Mouse (Mus musculus) kidney, postnatal 0 days (tissue): ENCODE results near the gene Unc5b. TPM values are rescaled to one million over a fixed set of nuclear protein-coding genes. Genes with fewer than 3 reads are reported as not detected.

Source experiments
- ATAC-seq: fragments of 200-750 bp; cut with Nextera tagmentation; replicated peaks from 2 replicates; pipeline ENCODE4 v1.8.0; 2017; ENCODE audit warnings: low read depth, moderate number of reproducible peaks, moderate TSS enrichment, moderate library complexity; ENCODE audit not compliant: low FRiP score
- DNase-seq: peaks from one replicate; pipeline ENCODE4 v3.0.0-alpha.2; 2016; ENCODE audit warnings: low spot score
- H3K27ac ChIP-seq: fragments of 300-500 bp; sonication (generic); 2 replicates; pipeline ENCODE4 v1.5.1; 2014; ENCODE audit warnings: mild to moderate bottlenecking
- H3K27me3 ChIP-seq: fragments of 300-500 bp; sonication (generic); 2 replicates; pipeline ENCODE4 v1.6.1; 2014; ENCODE audit warnings: low read length, mixed read lengths; ENCODE audit not compliant: insufficient read depth
- H3K36me3 ChIP-seq: fragments of 300-500 bp; sonication (generic); 2 replicates; pipeline ENCODE4 v1.6.1; 2014; ENCODE audit warnings: low read length, mixed read lengths; ENCODE audit not compliant: insufficient read depth
- H3K4me1 ChIP-seq: fragments of 300-500 bp; sonication (generic); replicated peaks from 2 replicates; pipeline ENCODE4 v1.6.1; 2014; ENCODE audit warnings: antibody characterized with exemption, low read length, mixed read lengths; ENCODE audit not compliant: insufficient read depth
- H3K4me2 ChIP-seq: fragments of 300-500 bp; sonication (generic); 2 replicates; pipeline ENCODE4 v1.6.1; 2014; ENCODE audit warnings: mild to moderate bottlenecking, low read length, moderate library complexity, mixed read lengths
- H3K4me3 ChIP-seq: fragments of 300-500 bp; sonication (generic); replicated peaks from 2 replicates; pipeline ENCODE4 v1.5.1; 2014; ENCODE audit warnings: low read depth, low read length
- H3K9ac ChIP-seq: fragments of 300-500 bp; sonication (generic); 2 replicates; pipeline ENCODE4 v1.6.1; 2014; ENCODE audit warnings: low read depth, low read length
- H3K9me3 ChIP-seq: fragments of 300-500 bp; sonication (generic); replicated peaks from 2 replicates; pipeline ENCODE4 v1.6.1; 2016; ENCODE audit warnings: low read length, inconsistent platforms, mixed read lengths
- CTCF ChIP-seq: IDR thresholded peaks from 2 replicates; pipeline ENCODE4 v1.5.1; 2016; ENCODE audit warnings: antibody characterized with exemption, low read depth, mild to moderate bottlenecking, moderate library complexity
- WGBS: fragments of 180-500 bp; shearing (Covaris S2); extraction: QIAGEN DNeasy Blood & Tissue Kit; methylation state at CpG from one replicate; pipeline ENCODE4 v1.1.7; 2014; 5-methylcytosine and 5-hydroxymethylcytosine counted together
- polyA plus RNA-seq: library from polyadenylated mRNA; unstranded; fragments of >200 nt; fragmentation: Nextera tagmentation; extraction: Ambion mirVana; gene quantifications from 2 replicates; pipeline ENCODE4 v1.2.1, GENCODE M21; 2015

The Unc5b gene
- polyA plus RNA-seq, 1 experiment from 2014 or later, result 7.8 TPM

DNA sequence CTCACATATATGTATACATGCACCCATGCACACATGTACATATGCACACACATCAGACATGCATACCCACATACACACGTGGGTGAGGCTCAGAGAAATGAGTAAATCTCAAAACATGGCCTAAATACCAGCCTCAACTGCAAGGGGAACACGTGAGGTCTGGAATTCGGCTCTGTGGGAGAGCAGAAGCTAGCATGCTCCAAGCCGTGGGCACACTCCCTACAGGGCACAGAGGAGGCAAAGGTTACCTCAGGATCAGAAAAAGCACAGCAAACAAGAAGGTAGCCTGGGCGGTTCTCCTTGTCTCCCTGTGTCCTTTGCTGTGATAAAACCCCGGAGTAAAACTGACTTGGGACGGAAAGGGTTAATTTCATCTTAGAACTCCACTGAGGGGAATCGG lies 77.4 kb downstream of the Unc5b start:
- DNase-seq, result no peak
- TF ChIP-seq CTCF, result no peak
- no peaks in the 10 kb centered on the region for H3K9me3 ChIP-seq
- H3K27ac ChIP-seq, result no peak overlapping the region
- H3K36me3 ChIP-seq, result no peaks in the 10 kb centered on the region
- no peak overlapping the region for H3K4me3 ChIP-seq
- no peaks in the 10 kb centered on the region for H3K27me3 ChIP-seq
- no peak overlapping the region for H3K9ac ChIP-seq
- no peak for ATAC-seq
- no peak overlapping the region for H3K4me2 ChIP-seq
- 78% methylated on average over 8 of the region's 8 CpGs for WGBS
- no peaks in the 10 kb centered on the region; the same call in 1 of the 2 replicates for H3K4me1 ChIP-seq

DNA sequence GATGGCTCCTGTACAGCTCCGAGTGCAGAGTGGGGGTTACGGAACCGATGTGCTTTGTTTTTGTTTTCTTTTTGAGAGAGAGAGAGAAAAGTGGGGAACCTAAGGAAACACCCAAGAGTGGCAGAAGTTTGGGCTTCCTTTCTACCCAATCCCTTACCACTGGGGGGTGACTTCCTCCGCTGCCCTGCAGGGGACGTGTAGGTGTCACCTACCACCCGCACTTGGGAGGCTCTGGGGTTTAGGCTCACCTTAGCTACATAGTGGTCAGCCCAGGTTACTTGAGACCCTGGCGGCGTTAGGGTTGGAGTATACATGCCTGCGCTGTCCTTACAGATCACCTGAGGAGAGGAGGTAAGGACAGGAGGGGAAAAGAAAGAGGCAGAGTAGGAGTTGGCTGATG lies 78.1 kb downstream of the Unc5b start:
- 68% methylated on average over 9 of the region's 9 CpGs for WGBS
- DNase-seq (no peak), ATAC-seq (no peak)
- H3K4me1 ChIP-seq, result peaks cover 3% of the 10 kb centered on the region; the same call in 1 of the 2 replicates
- no peak for TF ChIP-seq CTCF
- peak overlapping the region; percentile 93; the same call in 1 of the 2 replicates for H3K27ac ChIP-seq
- 0 out of 2 replicates have a peak, but pooled peaks cover 6% of the 10 kb centered on the region for H3K36me3 ChIP-seq
- H3K27me3 ChIP-seq, result no peaks in the 10 kb centered on the region
- peak overlapping the region; percentile 35; the same call in 1 of the 2 replicates for H3K9ac ChIP-seq
- H3K4me3 ChIP-seq, result no peak overlapping the region
- H3K9me3 ChIP-seq, result no peaks in the 10 kb centered on the region
- H3K4me2 ChIP-seq, result peak overlapping the region; percentile 90; the same call in 1 of the 2 replicates

DNA sequence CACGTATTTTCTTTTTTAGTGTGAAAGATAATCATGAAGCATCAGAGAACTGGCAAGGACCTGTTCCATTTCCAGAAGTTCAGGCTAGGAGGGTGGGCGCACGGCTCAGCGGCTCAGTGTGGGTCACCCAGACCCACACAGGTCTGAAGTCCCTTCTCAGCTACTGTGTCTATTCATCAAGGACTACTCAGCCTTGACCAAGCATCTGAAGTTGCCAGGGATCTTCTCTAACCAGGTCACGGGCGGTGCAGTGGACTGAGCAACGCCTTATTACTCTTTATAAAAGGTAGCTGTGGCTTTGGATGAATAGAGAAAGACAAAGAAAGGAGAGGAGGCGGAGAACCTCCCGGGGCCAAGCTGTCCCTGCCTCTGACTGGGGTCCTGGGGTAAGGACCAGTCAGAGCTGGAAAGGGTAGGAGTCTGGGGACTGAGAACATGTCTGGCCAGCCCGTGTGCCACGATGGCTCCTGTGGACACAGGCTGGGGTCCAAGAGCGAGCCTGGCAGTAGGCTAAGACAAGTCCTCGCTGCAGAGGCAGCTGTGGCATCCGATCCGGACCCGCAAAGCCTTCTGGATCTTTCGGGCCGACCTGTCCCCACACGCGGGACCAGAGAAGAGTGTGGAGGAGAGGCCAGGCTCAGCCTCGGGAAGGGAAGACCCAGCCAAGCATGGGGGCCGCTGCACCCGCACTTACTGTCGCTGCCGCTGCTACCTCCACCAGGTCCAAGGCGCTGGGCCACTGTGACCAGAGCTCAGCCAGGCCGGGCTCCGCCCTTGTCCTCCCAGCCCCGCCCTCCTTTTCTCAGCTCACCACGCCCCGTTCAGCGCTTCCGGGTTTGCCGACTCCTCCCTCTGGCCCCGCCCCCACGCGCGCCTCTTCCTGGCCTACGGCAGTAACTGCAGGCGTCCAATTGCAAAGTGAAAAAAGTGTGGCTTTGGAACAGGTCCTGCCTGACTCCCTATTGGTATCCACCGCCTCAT lies 79.1 kb downstream of the Unc5b start, which contains the start of gene Slc29a3:
TSS of gene Slc29a3 (minus strand) at position 755 of the 981 bp plus-strand sequence.
- Histone ChIP-seq H3K4me1 (peaks cover 3% of the 10 kb centered on the region; the same call in 1 of the 2 replicates), H3K4me2 (peak within 1 kb of the TSS; percentile 90), H3K36me3 (0 out of 2 replicates have a peak, but pooled peaks cover 9% of the 10 kb centered on the region), H3K27me3 (no peaks in the 10 kb centered on the region), H3K27ac (peak within 1 kb of the TSS; percentile 93), H3K4me3 (peak within 1 kb of the TSS; percentile 64), H3K9ac (peak within 1 kb of the TSS; percentile 83), H3K9me3 (no peaks in the 10 kb centered on the region)
- ATAC-seq (peak; percentile 91), DNase-seq (peak; percentile 97)
- 6% methylated on average over 38 of the region's 41 CpGs for WGBS
- peak; percentile 70 for TF ChIP-seq CTCF

DNA sequence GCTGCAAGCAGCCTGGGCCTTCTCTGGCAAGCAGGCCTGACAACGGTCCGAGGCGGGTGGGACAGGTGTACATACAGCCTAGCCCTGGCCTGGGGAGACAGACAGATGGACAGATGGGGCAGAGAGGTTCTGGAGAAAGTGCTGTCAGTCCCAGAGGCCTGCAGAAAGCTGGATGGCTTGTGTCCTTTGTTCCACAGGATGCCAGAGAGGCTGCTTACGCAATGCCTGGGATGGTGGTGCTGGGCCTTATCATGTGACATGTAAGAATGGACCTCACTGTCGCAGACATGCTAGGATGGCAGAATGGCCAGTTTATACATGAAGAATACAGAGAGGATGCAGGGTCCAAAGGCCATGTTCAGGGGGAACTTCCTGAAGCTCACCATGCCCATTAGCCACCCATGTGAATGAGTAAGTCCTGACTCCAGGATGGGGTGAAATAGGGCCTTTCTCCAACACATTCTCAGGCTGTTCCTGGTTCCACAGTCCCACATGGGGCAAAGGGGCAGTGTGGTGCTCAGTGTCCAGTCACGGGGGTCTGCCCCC lies 83.6 kb downstream of the Unc5b start:
- Histone ChIP-seq H3K4me3 (no peak overlapping the region), H3K4me2 (no peak overlapping the region), H3K9me3 (no peaks in the 10 kb centered on the region), H3K27ac (no peak overlapping the region), H3K4me1 (peaks cover 3% of the 10 kb centered on the region; the same call in 1 of the 2 replicates), H3K36me3 (0 out of 2 replicates have a peak, but pooled peaks cover 9% of the 10 kb centered on the region), H3K9ac (no peak overlapping the region), H3K27me3 (no peaks in the 10 kb centered on the region)
- WGBS, result 74% methylated on average over 6 of the region's 6 CpGs
- no peak for TF ChIP-seq CTCF
- ATAC-seq (peak; percentile 8; the same call in 1 of the 2 replicates), DNase-seq (peak; percentile 12)

DNA sequence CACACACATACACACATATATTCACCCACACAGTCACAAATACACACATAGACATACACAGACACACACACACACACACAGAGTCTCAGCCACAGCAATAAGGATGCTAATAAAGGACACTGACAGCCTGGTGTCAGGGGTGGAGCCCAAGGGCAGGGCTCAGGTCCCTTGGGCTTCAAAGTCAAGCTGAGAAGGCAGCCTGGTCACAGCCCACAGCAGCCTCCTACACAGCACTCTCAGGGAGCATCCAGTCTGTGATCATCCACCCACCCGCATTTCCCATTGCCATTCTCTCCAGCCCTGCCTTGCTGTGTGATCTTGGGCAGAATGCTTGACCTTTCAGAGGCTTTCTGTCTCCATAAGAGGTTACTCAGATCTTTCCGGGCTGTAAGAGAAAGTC lies 84.9 kb downstream of the Unc5b start:
- Histone ChIP-seq H3K4me2 (no peak overlapping the region), H3K36me3 (0 out of 2 replicates have a peak, but pooled peaks cover 11% of the 10 kb centered on the region), H3K9ac (0 out of 2 replicates have a peak overlapping the region, but pooled peaks have one; percentile 8), H3K4me1 (peaks cover 3% of the 10 kb centered on the region; the same call in 1 of the 2 replicates), H3K4me3 (no peak overlapping the region), H3K27ac (no peak overlapping the region), H3K27me3 (no peaks in the 10 kb centered on the region), H3K9me3 (no peaks in the 10 kb centered on the region)
- DNase-seq, result no peak
- WGBS, result 50% methylated on average over 2 of the region's 2 CpGs
- no peak for ATAC-seq
- TF ChIP-seq CTCF, result no peak
